Mouse (Mus musculus) embryo, embryonic 9.5 days (tissue): Measurements from ENCODE around the gene Fmo2.

Experiments
- DNase-seq: peaks from one replicate; pipeline ENCODE4 v3.0.0-alpha.2; 2017; ENCODE audit errors: extremely low spot score

The Fmo2 gene

DNA sequence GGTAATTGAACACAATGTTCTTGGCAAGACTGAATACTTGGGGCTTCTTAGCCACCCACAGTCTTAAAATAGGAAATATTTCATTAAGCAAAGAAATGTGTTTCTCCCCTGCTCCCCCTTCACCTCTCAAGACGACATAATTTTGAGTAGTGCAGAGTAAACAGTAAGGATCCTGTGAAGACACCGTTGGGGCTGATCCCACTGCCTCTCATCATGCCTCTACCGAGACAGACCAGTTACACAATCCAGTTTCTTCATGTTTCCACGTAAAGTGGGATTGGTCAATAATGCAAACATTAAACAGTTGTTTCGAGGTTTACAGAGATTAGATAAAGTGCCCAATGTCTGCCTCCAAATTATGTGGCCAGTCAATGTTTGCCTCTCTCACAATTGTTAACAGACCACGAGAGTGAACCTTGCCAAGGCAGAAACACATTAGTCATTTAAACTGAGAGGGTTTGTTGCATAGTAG, 6.5 kb downstream of the Fmo2 start:
- no peak for DNase-seq

DNA sequence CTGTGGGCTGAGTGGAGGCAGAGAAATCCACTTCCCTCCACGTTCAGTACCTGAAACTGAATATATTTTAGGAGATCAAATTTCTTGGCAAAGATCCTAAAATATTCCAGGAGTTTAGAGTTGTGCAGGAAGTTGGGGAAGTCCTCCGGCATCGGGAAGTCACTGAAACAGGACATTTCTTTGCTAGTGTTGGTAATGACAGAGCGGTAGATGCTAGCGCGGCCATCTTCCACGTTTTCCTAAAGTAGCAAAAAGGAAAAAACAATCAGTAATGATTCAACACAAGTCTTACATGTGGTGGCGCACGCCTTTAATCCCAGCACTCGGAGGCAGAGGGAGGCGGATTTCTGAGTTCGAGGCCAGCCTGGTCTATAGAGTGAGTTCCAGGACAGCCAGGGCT, 9.9 kb downstream of the Fmo2 start:
- DNase-seq: no peak

DNA sequence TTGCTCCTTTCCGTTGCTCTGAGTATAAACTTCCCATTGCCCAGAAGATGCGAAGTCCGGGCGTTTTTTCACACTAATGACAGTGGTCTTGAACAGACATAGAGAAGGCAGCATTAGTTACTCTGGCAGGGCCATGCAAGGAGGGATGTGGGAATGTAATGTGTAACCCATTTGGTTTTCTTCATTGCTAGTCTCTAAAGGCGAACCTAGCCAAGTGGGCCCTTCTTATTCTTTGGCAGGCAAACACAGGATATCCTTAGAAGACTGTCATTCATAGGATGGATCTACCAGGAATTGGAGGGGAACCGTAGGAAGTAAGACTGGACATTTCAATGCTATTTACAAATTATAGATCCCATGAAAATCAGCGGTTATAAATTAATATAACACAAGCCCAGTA, 10.9 kb downstream of the Fmo2 start:
- no peak for DNase-seq

DNA sequence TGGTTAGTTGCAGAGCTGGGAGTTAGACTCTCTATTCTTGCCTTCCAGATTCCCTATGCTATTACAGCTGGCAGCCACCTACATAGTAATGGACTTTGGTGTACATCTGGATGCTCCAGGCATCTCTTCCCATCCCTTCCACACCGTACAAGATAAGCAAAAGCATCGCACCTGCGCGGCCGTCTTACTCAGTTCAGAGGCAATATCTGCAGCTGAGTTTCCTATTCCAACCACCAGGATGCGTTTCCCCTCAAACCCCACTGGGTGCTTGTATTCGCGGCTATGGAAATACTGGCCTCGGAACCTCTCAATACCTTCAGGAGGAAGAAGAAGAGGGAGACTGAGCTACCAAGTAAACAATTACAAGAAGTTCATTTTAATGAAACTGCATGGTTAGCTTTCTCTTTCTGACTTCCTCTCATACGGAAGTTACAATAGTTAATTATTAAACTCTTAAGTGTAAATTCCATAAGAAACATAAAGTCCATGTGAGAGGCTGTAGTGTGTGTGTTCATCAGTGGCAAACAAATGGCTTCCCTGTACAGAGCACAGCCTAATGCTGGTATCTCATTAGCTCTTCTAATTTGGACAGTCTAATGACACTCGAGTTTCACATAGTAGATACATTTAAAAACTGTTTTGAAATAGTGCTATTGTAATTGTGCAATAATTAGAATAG, 12.2 kb downstream of the Fmo2 start:
- no peak for DNase-seq

DNA sequence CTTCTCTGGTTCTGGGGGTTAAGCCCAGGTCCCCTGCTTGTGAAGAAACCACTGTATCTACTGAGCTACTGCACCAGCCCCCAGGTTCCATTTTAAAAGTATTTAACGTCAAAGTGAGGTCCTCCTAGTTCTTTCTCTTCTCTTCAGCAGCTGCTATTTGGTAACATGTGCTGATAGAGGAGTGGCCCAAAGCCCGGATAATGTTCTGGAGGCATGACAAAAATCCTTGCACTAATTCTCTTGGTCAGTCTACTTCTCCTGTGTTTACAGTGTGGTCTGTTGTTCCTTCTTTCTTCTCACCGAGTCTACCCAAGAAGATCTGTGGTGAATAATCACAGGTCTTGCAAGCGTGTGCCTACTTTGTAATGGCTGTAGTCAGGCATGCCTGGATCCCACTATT, 15.8 kb downstream of the Fmo2 start:
- DNase-seq: no peak

DNA sequence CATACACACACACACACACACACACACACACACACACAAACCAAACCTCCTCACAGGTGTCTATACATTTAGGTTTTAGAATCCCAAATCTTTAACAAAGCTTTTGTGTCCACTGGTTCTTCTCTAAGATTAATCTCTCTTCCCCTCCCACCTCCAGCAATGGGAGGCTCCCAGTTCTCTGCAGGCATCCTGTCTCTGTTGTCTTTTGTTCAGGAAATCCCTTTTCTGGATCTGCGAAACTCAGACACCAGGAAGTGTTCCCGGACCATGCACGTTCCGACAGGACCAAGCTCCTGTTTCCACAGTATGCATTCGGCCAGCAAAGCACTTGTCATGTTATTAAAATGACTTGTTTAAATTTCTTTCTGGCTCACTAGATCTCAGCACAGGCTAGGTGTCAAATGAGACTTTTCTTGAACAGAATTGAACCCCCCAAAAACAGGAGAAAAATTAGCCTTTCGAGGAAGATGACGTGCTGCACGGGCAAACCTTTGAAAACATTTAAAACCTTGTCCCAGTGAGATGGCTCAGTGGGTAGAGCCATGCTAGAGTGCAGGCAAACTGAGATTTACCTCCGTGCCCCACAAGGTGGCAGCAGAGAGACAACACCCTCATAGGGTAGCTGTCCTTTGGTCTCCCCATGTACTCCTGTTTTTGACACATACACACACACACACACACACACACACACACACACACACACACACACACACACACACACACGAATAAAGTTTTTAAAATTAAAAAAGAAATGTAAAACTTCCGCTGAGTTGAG, 18.7 kb downstream of the Fmo2 start:
- peak; percentile 33 for DNase-seq

DNA sequence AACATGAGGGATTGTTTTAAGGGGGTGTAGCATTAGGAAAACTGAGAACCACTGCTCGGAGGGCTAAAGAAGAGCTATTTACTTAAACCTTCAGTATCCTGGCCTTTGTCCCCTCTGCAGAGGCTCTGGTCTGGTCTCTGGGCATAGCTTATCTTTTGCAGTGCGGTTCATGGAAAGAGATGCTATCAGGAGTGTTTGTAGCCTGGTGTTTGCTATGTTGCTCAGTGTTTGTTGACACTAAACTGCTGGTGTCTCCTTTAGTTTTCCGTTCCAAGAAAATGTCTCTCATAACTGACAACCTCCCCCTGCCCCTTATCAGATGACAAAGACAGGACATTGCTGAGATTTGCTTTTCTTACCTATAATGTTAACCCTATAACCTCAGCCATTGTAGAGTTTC, 23.4 kb downstream of the Fmo2 start:
- no peak for DNase-seq

DNA sequence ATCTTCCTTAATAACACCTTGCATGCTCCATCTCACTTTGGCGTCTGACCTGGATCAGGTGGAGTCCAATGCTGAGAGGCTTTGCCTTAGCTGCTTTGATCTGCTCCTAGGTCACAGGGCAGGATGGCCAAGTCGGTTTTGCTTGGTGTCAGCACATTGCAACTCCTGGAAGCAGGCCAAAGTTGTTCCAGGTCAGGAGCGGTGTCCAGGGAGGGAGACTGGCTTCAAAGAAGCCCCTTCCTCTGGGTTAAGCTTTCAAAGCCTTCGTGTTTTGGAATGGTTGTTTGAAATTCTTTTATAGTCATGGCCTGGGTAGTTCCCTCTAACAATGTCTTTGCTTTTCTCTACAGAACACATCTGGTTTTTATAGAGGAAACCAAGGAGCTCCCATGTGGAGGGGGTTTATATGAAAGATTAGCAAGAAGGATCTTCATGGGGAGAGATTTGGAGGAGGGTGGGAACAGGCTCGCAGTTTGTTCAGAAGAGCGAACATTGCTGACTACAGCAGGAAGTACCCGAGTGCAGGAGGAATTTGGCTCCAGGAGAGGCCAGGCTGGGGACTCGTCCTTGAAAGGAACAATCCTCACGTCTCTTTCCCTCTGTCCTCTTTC, 26.7 kb downstream of the Fmo2 start:
- DNase-seq: peak; percentile 16

DNA sequence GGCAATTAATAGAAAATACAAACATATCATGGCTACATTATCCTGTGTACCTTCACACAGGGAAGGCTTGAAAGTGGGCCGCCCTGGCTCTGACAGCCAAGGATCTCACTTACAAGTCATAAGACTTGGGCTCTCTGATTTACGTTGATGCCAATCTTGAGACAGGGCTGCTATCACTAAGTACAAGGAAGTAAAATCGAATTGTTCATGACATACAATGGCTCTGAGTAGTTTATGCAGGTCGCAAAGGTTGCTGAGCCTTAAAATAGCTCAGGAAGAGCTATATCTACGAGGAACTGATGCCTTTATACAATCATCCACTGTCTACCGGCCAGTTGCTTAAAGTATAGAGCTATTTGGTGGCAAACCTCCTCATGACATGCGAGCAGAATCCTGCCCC, 27.5 kb downstream of the Fmo2 start:
- DNase-seq: no peak

DNA sequence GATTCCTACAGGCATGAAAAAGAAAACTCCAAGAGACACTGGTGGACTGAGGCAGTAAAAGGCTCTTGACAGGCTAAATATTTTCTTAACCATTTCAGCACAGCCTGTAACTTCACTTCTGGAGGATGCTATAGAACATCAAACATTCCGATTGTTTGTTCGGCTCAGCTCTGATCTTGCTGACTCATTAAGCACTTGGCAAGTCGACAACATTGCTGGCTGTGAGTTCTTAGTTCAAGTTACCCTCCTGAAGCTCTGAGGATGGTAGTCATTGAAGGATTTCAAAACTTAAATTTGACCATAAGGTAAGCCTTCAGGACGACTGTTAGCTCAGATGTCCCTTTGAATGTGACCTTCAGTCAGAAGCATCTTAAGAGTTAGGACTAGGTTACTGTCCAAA, 31.1 kb downstream of the Fmo2 start:
- DNase-seq: no peak

DNA sequence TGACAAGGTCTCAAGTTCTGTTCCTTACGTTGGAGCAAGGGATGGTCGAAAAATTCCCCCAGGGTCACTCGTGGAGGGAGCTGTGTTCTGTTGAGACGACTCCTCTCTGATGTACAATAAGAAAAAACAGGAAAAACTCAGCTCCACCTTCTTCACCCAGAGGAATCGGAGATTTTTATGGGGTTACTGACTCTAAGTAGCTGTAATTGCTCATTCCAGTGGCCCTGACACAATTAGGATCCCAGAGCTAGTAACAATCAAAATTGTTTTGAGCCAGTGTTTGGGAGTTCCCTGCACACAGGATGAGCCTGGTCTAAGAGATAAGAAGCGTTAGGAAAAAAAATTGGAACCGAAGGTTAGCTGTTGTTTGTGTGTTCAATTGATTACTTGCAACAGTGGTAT, 32.2 kb downstream of the Fmo2 start, which contains the start of gene Fmo1:
Gene Fmo1, minus strand, starts transcription at position 331 of the 402 bp plus-strand sequence.
- no peak for DNase-seq

DNA sequence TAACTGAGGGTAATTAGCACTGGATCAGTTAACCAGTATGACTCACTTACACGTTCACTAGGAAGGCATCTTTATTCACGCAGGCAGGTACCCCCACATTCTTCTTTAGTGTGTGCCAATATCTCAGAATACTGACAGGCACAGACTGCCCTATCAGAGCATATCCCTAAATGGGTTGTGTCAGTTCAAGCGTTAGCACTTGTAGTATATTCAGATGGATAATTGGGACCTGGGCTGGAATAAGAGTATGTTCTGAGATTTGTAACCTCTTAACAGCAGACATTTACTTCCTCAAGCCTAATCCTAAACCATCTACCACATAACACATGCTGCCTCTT, 33.1 kb downstream of the Fmo2 start:
- no peak for DNase-seq

DNA sequence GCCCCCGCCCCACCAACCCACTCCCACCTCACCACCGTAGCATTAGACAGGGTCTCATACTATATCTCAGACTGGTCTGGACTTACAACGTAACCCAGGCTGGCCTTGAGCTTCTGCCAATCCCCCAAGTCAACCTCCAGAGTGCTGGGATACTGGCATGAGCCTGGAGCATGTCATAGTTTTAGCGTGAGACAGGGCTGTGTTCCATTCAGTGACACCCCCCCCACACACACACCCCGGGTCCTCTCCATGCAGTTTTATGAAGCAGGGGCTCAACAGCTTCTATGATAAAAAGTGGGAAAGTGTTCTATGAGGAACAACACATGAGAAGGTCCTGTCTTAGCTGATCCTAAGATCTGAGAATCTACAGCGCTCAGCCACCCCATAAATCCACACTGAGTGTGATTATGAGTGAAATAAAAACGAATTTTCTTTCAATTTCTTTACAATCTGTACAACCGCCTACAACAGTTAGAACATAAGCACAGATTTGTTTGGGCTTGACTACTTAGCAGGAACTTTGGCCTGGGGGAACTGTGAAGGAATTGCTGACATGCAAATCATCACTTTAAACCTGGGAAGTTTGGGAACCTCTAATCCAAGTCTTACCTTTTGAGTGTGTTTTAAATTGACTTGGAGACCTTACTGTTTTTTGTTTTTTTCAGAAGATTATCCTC, 33.6 kb downstream of the Fmo2 start:
- no peak for DNase-seq

DNA sequence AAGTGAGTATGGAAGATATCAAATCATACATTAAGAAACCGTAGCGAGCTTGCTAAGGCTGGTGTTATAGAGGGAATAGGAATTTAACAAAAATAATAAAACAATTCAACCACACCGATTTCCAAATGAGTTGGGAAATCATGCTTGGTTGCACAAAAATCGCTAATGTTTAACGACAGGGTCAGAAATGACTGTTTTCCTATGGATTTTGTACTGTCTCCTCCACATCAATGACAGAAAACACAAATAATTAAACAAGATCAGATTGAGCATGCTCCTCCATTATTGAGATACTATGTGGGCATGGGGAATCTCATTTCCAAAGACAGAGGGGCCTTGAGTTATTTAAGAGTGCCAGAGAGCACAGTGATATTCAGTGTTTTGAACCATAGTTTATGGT, 34.2 kb downstream of the Fmo2 start:
- DNase-seq: no peak

DNA sequence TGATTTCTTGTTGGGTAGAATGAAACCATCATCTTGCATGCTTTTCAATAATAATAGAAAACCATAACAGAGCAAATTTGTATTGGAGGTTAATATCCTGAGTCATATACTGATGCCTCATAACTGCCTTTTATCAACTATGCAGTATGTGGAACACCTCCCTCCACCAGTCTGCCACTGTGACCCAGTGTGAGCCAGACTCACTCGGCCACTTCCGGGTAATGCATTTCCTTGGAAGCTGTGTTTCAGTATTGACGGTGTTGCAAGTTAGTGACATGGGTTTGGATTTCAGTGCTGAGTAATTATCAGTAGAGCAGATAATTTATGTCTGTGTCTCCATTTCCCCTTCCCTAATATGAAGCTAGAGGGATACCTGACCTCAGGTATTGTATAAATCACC, 34.9 kb downstream of the Fmo2 start:
- DNase-seq: no peak

DNA sequence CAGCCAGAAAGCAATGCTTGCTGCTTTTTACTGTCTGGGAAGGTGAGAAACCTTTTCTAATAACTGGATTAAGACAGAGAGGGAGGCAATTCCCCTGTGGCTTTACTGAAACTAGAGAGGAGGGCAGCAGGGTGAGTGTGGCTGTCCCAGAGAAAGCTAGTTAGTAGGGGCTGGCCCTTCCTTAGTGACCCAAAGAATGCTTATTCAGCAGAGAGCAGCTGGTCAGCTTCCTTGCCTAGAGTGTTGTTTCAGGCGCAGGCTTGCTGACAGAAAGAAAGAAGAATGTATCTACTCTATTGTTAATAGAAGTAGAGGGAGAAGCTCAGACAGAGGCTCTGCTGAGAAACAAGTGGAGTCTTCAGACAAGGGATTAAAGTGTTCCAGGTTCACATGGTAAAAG, 36.2 kb downstream of the Fmo2 start:
- peak; percentile 12 for DNase-seq

DNA sequence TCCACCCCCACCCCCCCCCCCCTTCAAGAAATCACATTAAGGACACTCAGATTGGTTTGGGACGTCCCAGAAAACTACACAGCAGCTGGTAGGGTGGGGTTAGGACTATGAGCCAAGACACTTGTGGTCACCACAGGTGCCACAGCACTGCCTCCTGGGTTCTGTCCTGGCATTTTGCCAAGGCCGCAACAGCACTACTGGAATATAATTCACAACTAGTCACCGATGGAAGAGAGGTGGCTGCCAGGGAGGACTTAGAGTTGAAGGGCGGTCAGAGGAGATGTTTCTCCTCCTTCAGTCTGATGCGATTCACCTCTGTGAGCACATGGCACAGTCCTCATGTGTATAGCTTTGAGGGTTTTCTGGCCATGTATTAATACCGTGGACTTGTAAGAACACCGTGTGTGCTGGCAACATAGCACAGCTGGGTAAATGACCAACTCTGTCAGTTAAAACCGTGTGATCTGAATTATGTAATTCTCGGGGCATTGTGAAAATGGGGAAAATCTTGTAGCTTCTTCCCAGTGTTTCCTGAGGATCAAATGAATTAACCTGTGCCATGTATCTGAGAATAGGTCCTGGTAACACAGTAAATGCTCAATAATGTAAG, 38.4 kb downstream of the Fmo2 start:
- no peak for DNase-seq

DNA sequence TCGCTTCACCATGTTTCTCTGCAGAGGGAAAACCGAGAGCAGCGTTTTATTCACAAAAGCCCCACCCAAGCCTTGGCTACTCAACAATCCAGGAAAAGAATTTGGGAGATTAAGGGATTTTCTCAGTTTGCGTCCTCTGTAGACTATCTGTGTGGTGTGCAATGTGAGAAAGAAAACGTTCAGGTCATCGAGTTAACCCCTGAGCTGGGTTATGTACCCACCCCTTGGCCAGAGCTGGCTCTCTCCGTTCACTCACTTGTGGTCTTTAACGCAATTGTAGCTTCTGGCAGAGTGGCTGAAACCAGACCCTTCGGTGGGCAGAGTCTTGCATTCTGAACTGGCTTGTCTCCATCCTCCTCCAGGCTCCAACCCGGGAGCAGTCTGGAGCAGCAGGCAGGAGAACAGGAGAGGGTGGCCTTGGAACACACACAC, 39.0 kb downstream of the Fmo2 start:
- no peak for DNase-seq

DNA sequence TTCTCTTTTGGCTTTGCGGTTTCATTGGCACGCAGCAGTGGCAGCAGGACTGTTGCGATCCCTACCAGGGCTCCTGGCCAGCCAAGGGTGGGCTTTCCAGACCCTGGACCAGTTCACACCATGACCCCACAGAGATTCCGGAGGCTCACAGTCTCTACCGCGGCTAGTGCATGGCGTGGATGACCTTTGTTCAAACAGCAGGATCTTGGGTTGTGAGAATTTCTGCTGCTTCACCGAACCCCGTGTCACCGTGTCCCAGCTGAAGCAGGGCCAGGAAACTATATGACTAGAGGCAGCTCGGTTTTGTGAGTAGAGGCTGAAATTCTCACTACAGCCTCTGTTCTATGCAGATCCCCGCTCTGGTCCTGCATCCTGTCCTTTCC, 39.8 kb downstream of the Fmo2 start:
- DNase-seq: no peak

DNA sequence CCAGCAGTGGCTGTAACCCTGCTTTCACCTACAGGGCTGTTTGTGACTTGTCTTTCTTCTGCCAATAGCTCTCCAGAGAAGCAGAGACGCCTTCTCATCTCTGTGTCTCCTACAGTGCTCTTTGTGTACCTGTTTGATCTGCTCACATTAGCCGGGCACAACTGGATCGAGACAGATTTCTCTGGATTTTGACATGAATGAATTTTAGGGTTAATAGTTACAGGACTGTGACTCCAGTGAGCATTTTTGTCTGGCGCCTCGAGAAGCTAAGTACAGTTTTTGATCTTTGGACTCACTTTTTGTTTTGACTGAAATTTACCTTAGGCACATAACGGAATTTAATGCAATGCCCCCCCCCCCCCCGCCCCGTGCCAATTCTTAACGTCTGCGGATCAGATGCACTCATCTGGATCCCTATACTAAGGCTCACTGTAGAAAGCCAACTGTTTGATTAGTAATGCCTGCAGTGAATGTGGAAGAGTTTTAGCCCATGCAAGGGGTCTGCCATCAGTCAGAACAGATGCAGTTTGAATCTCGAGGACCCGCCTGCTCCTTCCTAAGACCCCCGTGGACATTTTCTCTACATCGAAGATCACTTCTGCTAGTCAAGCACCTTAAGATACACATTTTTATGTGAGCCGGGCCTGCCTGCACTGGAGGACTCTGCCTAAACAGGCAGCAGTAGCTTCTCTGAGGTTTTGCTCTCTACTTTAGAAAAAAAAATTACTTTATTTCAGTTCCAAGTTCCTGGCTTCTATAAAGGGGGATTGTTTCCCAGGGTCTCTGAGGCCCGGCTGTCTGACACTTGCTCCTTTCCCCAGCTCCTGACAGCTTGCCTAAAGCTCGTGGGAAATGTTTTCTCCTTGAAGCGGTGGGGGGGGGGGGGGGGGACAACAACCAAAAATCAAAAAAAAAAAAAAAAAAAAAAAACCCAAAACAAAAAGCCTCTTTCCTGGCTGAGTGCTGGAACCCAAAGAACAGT, 40.5 kb downstream of the Fmo2 start:
- no peak for DNase-seq
